Mouse (Mus musculus): Measurements from ENCODE around the gene Ehd4.
A peak's percentile ranks its signal among the peaks of the same experiment; 100 is the strongest.

The Ehd4 gene

DNA sequence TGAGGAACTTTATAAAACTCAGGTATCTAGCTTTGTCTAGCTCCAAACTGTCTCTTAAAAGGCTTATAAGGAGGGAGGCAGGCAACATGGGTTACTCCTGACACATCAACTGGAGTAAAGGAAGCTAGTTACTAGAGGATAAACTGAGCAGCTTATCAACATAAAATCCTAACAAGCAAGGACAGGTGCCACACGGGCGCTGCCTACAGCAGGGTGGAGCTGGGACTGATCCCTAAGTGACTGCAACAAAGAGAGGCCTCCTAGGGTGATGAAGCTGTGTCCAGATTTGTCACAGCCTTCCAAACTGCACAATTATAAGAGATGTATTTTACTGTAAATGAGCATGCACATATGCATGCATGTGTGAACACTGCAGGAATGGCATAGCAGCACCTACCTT, 47.0 kb downstream of the Ehd4 start:
- DNase-seq (ENCODE audit: low spot score): no peak

DNA sequence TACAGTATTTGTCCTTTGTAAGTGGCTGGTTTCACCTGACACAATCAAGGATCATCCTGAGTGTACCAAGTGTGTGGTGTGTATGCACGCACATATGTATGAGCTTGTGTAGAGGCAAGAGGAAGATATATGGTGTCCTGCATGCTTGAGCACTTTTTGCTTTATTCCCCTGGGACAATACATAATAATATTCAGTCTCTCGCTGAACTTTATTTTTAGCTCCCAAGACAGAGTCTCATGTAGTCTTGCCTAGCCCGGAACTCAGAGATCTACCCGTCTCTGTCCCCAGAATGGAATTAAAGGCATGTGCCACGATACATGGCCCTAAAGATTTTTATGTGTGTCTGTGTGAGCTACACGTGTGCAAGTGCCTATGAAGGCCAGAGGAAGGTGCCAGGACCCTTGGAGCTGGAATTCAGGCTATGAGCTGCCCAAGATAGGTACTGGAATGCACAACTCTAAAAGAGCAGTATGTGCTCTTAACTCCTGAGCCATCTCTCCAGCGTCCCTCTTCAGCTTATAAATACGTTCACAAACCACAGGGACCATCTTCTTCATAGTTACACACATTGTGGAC, 47.9 kb downstream of the Ehd4 start:
- DNase-seq (ENCODE audit: low spot score): no peak

- DNase-seq (ENCODE audit: low spot score): no peak
Observed at GRCm38 (mm10) chr2:120105861-120106260, 48.5 kb downstream of the Ehd4 start.

GRCm38 (mm10) chr2:120102881-120103280, 51.5 kb downstream of the Ehd4 start:
- DNase-seq (ENCODE audit: low spot score): peak; percentile 59

GRCm38 (mm10) chr2:120102450-120102849, 52.0 kb downstream of the Ehd4 start:
- DNase-seq (ENCODE audit: low spot score): no peak

DNA sequence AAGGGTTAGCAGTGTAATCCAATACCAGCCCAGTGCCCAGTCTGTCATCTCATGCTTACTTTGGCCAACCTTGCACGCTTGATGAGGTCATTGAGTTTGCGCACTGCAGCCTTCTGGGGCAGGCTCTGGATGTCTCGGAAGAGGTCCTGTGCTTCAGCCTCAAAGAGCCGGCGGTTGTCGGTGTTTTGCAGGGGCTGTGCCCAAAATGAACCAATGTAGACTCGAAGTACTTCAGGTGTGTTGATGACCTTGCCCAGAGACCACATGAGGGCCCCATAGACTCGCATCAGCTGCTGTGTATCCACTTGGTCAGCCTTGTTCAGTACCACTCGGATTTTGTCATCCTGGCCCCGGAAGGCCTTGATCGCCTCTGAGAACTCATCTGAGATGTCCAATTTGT, 52.4 kb downstream of the Ehd4 start:
- peak; percentile 15 for DNase-seq (ENCODE audit: low spot score)

GRCm38 (mm10) chr2:120099886-120100285, 54.5 kb downstream of the Ehd4 start:
- DNase-seq (ENCODE audit: low spot score): no peak

- DNase-seq (ENCODE audit: low spot score): no peak
Observed at GRCm38 (mm10) chr2:120099263-120099662, 55.1 kb downstream of the Ehd4 start.

- no peak for DNase-seq (ENCODE audit: low spot score)
Observed at GRCm38 (mm10) chr2:120098781-120099202, 55.6 kb downstream of the Ehd4 start.

DNA sequence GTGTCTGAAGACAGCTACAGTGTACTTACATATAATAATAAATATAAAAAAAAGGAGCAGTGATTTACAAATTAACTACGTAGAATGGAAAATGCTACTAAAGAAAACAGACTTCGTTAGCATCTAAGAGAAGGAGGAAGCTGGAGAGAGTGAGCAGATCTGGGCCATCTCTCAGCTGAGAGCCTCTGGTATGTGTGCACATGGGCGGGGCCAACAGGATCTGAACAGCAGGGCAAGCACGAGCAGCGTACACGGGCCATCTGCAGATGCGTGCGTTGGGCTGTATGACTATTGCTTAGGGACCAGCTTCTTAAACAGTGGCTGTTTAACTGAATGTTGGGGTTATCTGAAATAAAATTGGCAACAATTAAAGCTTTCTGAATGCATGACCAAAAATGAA, 56.5 kb downstream of the Ehd4 start:
- DNase-seq (ENCODE audit: low spot score): no peak

DNA sequence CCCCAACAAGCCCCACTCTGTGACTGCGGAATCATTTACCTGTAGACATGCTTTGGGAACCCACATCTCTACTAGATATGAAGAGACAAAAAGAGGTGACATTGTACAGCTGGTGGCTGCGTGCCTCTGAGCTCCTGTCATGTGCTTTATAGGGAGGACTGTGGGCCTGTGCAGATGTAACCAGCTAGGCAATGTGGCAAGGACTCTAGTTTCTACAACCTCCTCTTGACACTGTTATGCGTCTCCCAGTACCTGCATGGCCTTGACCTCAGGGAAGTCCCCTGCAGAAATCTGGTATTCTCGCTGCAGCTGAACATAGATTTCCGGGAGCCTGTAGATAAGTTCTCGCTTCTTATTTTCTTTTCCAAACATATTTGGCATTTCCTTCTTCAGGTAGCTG, 57.7 kb downstream of the Ehd4 start:
- no peak for DNase-seq (ENCODE audit: low spot score)

GRCm38 (mm10) chr2:120096191-120096590, 58.2 kb downstream of the Ehd4 start:
- no peak for DNase-seq (ENCODE audit: low spot score)

DNA sequence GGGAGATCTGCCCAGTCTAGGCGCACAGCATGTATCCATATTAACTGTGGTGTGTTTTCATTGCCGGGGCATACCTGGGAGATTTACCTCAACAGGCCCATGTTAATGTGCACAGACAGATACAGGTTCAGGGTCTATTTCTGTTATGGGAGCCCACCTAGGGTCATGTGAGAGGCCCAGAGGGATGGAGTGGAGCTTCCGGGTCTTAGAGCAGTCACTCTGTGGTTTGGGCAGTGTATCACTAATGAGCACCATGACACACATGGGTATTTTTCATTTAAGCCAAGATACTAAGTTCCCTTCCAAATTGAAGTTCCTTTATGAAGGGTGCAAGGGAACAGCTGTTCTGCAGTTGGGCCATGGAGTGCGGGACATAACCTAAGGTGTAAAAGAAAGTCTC, 59.2 kb downstream of the Ehd4 start:
- no peak for DNase-seq (ENCODE audit: low spot score)

GRCm38 (mm10) chr2:120093671-120094430, 60.6 kb downstream of the Ehd4 start:
- DNase-seq (ENCODE audit: low spot score): peak; percentile 63

- no peak for DNase-seq (ENCODE audit: low spot score)
Observed at GRCm38 (mm10) chr2:120090979-120091378, 63.4 kb downstream of the Ehd4 start.

GRCm38 (mm10) chr2:120087897-120088296, 66.5 kb downstream of the Ehd4 start:
- DNase-seq (ENCODE audit: low spot score): no peak

- no peak for DNase-seq (ENCODE audit: low spot score)
Observed at GRCm38 (mm10) chr2:120087391-120087790, 67.0 kb downstream of the Ehd4 start.

DNA sequence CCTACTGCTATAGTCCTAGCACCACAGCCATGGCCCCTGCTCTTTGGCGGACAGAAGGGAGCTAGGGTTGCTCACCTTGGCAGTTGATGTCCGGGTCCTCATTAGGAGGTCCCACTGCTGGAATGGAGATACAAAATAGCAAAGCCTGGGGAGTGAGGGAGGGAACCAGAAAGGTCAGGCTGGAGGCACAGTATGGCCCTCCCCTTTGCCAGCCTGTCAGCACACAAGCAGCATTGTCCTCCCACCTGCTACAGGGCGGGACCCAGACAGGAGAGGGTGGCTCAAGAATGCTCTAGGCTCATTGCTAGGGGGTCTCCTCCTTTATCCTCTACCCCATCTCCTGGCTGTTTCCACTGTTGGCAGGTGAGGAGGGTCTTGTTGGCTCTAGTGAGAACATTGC, 68.4 kb downstream of the Ehd4 start:
- no peak for DNase-seq (ENCODE audit: low spot score)

GRCm38 (mm10) chr2:120084593-120085361, 69.6 kb downstream of the Ehd4 start:
- DNase-seq (ENCODE audit: low spot score): no peak

DNA sequence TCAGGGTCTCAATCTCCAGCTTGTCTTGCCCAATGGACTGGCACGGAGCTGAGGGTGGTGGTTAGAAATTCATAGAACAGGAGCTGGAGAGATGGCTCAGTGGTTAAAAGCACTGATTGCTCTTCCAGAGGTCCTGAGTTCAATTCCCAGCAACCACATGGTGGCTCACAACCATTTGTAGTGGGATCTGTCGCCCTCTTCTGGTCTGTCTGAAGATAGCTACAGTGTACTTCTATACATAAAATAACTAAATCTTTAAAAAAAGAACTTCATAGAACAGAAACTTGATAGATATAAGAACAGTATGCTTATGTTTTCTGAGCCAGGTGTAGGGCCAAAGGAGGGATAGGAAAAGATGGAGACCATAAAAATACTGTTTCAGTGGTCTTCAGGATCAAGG, 72.0 kb downstream of the Ehd4 start:
- no peak for DNase-seq (ENCODE audit: low spot score)

GRCm38 (mm10) chr2:120076076-120076705, 78.2 kb downstream of the Ehd4 start:
- peak; percentile 69 for DNase-seq (ENCODE audit: low spot score)

GRCm38 (mm10) chr2:120074096-120074495, 80.3 kb downstream of the Ehd4 start:
- DNase-seq (ENCODE audit: low spot score): no peak
